Mouse (Mus musculus) neural tube, embryonic 10.5 days (tissue): ENCODE measurements at regions not wholly inside any gene's neighbourhood (a gene's known extent, or its start where the extent isn't known, plus 50 kb on each side); places are given as distances from the start of the nearest gene placed in this dataset.

Experiments used
- DNase-seq: peaks from one replicate; pipeline ENCODE4 v3.0.0-alpha.2; 2017; ENCODE audit warnings: low spot score; ENCODE audit errors: extremely low spot score

DNA sequence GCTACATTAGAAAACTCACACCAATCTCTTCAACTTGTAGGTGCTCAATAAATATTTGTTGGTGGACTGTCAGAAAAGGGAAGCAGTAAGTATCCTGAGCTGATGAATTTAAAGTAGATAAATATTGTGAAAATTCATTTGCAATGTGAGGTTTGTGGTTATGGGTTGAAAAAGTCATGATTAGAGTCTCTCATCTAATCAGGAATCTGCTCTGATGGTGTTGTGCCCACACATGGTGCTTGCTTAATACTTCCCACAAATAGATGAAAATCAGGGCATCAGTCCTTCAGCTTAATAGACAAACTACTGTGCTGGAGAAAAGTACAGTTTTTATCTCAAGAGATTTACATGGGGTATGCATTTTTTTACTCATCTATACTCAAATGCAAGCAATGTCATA, 59.9 kb downstream of the S1pr1 start:
- no peak for DNase-seq

DNA sequence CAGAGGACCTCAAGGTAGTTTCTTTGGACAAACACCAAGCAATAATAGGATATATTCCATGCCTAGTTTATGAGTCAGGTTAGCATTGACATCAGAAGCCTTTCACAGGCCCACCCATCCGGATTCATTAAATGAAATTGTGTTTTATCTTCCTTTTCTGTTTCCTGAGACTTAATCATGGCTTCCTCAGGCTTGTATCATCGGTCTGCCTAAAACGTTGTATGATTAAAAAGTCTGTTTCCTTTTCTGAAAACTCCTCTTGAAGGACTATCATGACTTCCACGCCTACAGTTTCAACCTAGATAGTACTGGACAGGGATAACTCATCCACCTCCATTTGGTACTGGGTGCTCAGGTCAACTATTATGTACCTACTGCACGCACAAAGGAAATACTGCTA, 62.6 kb downstream of the S1pr1 start:
- DNase-seq = no peak

DNA sequence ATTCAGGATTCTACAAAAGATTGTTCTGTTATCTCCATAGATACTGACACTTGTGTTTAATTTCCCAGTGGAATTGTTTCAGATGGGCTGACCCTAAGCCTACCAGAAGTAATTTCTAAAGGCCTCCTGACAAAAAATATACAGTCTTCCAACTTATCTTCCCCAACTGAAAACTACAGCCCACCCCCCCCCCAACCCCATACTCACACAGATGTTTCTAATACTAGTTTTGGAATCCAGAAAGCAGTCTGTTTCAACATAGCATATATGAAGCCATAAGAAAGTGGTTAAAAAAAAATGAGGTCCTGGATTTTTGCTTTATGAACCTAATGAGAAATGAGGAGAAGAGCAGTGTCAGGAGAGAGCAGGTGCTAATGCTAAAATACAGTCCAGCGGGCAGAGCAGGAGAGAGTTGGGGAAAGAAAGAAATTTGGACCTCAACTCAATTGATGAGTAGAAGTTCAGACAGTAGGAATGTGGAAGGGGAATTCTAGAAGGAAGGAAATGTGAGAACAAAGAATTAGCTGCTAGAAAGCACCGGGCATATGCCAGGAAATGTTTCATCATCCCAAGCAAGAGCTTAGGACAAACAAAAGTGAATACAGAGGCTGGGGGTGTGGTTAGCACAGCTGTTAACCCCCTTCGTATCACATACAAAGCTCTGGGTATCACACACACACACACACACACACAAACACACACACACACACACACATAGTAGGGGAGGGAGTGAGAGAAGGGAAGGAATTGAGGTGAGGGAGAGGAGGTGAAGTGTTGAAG, 65.3 kb downstream of the S1pr1 start:
- DNase-seq = no peak

DNA sequence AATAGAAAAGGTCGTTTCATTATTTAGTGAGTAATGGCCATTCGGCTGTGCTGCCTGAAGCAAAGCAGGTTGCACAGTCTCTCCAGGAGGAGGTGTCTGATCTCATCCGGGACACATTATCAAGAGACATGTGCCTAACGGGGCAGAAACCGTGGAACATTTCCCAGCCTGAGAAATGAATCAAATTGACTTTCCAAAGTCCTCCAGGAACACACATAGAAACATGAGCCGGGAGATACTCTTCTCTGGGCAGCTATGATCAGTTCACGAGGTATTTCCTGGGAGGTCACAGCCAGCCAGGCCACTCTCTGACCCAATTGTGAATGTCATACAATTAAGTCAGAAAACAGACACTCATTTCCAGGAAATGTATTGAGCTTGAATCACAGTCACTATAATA, 67.9 kb downstream of the S1pr1 start:
- no peak for DNase-seq

DNA sequence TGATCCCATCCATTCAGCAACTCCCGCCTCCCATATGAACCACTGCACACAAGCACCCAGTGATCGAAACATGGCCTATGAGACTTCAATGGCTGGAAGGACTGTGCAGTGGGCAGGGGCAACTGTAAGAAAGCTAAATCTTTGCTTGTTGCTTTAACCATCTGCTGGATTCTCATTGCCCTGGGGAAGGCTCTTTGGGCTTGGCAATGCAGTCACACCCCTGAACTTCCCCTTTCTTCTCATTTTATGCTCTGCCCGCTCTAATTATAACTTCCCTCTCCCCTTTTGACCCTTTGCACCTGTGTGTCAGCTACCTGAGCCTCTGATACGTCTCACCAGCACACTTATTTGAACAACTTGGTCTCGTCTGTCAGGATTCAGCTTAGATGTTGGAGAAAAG, 70.6 kb downstream of the S1pr1 start:
- no peak for DNase-seq

DNA sequence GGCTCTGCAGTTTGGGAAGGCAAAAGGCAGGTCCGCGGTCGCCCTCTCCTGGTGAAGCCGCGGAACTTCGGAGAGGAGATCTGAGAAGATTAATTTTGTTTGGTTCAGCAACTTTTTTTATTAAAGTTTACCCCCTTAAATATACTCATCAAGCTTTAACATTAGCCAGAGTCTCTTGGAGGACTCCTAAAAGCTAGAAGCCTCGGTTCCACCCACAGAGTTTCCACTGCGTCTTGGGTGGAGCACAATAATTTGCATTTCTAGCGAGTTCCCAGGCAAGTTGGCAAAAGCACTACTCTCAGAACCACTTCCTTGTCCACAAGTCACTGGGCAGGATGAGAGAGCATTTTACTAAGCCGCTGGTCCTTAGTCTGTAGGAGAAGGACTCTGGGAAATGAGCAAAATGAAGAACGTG, 72.0 kb downstream of the S1pr1 start:
- peak; percentile 86 for DNase-seq

DNA sequence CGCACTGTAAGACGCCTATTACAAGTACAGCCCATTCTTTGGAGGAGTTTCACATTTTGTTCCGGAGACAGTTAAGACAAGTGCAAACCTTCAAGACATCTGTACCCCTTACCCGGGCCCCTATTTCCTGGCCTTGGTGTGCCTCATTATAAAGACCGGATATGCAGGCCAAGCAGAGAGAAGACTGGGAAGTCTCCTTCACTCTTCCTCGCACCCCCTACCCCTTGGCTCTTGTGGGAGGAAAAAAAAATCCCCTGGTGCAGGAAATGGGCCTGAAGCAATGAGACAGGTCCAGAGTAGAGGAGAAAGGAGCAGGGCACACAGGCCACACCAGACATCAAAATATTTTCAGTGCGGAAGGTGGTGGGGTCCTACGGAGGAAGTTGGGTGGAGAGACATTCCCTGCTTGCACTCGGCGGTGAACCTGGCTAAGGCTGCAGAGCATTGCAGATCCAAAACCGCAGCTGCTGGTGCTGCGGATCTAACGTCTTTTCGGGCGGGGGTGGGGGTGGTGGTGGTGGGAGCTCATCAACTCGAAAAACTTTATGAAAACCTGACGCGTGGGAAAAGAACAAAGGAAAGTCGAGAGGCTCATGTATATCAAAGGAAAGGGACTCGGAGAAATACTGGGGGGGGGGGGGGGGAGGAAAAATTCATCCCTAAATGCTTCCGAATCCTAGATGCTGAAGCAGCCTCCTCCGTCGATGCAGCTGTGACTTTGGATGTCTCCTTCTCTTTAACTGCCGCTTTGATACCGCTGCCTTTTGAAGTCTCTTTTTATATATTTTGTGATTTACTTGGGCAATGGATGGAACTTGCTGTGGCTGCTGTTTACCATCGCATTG, 72.6 kb downstream of the S1pr1 start:
- peak; percentile 58 for DNase-seq

DNA sequence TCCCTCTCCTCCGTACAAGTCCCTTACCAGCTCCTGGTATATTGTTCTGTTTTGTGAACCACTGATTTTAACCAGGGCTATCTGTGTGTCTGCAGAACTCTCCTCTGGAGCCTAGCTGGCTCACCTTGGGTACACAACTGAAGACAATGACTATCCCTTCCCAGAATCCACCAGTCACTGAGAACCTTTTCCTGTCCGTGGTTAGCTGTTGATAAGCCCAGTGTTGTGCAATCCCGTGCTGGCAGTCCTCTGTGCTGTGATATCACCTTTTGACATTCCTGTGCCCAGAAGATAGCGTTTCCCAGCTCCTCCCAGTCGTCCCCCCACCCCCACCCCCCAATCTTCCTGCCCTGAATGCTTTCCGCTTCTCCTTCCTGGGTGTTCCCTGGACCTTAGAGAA, 73.5 kb downstream of the S1pr1 start:
- peak; percentile 17 for DNase-seq

DNA sequence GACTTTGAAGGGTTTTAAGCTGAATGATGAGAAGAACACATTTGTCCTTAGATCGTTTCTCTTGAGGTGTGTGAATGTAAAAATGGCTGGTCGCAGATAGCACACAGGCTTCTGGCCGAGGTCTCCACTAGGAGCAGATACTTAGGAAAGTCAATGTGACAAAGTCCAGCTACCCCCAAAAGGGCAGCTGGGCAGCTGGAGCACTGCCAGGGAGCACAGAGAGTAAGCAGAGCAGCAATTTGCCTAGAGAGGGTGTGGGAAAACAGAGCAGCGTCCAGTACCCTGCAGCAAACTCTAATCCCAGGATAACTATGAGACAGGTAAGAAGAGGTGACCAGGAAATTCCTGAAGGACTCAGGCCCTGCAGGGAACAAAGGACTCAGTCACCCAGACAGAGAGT, 79.4 kb downstream of the S1pr1 start:
- DNase-seq = no peak

DNA sequence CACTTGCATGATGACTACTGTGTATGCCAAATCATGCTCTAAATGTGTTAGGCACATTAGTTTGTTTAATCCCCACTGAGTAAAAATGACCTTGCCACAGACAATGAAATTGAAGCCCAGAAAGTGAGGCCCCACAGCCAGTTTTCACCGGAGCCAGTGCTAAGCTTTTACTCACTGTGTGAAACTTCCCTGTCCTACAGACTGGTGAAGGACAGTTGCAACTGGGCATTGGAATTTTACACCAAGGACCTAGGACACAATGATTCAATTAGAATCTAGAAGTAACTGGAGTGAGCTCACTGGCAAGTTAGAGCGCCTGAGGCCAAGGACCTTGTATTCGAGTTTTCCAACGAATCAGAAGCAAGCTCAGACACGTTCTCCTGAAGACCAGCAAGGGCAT, 79.8 kb downstream of the S1pr1 start:
- no peak for DNase-seq

DNA sequence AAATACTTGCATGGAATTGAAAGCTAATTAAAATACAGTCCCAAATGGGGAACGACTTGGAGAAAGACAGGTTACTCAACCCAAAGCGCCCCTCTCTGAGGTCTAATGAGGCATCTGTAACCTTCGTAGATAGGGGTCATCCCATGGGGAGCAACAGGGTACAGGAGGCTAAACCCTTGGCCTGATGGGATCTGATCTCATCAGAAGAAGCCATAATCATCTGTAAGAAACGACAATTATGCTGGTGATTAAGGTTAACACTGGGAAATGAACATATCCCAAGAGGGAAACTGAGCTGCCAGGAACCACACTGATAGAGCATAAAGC, 82.5 kb downstream of the S1pr1 start:
- no peak for DNase-seq

DNA sequence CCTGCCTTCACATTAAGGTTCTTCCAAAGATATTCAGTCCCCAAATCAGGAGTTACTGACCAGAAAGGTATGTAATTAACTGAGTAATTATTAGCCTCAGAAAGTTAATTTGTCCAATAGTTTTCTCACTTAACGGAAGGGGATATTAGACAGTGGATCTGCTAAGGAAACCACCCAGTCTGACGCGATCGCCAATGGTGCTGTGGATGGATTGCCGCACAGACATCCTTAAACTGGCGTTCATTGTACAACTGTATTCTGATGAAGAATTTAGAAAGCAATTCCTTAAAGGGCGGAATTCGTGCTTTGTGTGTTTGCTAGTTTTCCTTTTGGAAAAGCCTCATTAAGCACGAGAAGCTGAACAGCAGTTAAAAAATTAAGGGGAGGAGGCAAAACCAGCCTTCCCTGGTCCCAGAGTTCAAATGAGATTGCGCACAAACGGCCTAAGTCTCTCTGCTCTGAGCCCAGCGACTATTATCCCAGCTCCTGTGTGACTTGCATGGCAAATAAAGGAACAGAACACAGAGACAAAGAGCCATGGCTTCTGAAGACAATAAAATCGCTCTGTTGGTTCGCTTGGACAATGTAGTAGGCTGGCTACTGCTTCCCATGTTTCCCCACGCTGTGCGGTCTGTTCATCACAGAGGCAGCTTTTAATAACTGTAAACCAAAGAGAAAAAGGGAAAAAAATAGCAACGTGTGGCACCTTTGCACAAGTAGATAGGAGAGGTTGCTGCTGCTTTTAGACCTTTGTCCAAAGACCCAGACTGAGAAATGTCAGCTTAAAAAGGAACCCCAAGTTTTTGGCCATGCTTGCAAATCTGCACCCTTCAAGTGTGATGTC, 83.1 kb downstream of the S1pr1 start:
- DNase-seq = no peak

DNA sequence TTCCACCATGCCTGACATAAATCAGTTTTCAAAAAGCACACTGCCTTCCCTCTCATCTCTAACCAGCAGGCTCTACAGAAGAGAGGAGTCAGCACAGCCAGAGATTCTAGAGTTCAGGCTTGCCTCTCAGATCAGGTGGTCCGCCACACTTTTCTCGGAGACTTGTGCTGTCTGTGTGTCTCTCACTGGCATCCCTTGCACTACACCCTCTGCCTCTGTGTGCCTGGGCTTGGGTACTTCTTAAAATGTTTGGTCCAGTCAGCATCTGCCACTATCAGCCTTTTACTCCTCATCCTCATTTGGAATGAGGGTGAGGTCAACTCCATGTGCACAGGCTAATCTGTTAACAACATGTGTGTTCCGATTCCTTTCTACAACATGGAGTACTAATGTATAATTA, 92.0 kb downstream of the S1pr1 start:
- DNase-seq = no peak

DNA sequence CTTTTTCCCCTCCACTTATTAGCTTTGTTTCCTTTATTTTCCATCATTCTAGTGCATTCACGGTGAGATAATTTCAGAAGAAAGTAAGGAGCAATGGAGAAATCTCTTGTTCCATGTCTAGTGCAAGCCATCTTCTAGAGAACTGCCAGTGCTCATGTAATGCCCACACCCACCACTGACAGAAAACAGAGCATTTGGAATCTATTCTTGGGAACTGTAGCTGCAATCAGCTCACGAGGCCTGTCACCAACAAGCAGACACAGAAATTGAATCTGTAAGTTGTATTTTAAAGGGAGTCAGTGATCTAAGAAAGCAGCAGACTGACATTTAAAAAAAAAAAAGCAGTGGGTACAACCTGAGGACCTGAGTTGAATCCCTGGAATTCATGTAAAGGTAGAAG, 92.6 kb downstream of the S1pr1 start:
- no peak for DNase-seq

DNA sequence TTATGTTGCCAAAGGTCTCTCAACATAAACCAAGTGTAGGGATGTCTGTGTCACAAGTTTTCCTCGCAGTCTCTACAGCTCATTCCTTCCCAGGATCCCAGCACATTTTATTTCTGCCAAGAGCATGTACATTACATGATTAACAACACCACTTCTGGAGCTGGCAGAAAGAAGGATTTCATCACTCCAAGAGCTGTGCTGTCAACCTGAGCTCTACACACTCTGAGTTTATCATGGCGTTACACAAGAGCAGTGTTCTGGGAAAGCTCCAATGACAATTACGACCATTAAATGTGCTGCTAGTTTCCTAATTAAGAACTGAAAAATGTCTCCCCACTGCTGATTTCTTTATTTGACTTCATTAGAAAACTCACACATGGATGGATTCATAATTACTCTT, 94.9 kb downstream of the S1pr1 start:
- no peak for DNase-seq

DNA sequence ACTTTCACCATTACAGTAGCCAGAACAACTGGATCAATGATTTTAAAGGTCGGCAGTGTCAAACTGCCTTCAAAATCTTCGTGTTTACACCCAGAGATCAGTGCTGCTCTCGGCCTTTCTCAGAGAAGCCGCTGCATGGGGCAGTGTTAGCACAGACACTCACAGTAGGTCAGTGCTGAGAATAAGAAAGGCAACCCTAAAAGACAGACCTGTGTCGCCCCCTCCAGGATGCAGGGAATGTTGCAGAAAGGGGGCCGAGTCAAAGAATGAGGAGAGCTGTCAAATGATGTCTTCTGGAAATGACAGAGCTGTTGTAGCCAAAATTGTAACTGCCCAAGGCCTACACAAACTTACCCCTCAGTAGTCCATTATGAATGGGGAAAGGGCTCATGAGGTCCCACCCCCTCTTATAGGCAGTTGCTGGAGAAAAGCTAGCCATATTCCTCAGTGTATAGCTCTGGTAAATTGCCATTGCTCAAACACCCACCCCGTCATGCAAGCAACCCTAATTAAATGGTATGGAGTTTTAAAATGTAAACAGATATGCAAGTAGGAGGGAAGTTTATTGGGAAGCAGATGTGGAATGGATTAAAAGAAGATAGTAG, 98.8 kb downstream of the S1pr1 start:
- peak; percentile 33 for DNase-seq

DNA sequence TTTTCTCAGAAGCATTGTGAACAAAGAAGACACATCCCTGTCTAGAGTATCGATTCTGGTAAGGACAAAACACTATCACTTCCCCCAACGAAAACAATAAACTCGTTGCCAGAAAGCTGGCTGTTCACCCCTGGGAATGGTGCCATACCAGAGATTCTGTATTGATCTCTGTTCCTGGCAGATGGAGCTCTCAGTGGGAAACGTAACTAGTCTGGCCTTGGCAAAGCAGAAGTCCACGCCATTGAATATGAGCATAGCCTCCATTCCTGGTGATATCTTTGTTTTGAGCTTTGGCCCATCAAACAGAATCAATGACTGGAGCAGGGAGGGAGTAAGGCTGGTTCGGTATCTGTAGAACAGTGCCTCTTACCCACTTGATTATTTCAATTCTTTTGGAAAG, 102.0 kb downstream of the S1pr1 start:
- DNase-seq = no peak

DNA sequence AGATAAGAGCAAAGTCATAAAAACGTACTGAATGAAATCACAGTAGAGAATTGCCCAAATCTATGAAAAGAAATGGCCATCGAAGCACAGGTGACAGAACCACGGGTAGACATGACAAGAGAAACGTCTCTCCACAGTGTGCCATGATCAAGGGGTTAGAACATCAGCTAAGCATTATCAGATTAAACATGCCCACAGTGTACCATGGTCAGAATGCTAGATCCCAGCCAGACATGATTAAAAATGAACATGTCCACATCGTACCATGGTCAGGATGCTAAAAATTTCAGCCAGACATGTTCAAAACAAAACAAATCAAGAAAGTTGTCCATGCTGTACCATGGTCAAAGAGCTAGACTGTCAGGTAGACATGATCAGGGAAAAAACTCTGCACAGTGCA, 106.8 kb downstream of the S1pr1 start:
- DNase-seq = no peak

DNA sequence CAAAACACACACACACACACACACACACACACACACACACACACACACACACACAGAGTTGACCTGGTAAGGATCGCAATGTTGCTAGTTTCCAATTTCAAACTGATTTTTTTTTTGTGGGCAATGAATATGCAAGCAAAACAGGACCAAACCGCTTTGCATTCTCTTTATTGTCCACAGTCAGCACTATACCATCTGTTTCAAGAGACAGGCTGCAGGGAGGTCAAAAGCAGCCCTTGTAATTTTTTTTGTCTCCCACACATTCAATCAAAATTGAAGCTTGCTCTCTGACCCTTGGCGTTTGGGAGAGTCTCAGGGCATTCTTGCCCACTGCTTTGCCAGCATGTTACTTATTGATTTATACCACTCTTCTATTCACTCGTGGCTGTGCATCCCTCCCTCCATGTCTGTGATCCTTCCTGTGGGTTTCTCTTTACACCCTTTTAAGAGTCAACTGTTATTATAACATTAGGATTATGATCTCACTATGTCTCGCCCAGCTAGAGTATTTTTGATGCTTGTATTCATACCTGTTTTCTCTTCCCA, 110.1 kb downstream of the S1pr1 start:
- no peak for DNase-seq

DNA sequence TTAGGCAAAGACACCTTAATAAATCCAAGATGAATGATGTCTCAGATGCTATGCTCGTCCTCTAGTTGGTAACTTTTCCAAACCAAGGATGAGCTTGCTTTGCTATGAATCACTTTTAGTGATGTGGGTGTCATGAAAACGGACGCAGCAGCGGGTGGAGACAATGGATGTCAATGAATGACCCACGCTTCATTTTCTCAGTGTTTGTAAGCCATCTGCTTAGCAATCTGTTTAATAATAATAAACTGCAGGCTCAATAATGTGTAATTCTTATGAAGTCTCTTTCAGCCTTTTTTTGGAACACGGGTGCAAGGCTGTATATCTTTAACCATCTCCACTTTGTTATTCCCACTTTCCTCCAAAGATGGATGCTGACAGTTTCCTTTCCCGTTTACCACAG, 110.6 kb downstream of the S1pr1 start:
- no peak for DNase-seq

DNA sequence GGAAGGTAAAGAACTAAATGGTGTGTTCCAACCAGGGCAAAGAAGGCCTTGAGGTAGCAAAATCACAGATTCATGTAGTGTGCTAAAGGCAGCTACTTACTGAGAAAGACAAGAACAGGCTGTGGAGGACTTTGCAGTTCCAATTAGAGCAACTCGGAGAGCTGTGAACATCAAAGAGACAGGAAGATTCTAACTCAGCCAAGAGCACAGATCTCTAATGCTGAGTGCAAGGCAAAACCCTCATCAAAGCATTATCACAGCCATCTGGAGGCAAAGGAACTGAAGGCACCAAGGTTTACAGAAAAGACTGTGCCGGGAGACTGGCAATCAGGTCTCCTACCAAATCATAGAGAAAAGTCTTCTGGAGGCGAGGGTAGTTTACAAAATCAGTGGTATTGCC, 111.1 kb downstream of the S1pr1 start:
- no peak for DNase-seq
